Mouse (Mus musculus) retina, postnatal 1 day (tissue): ENCODE measurements around the gene Fxyd7.

ENCODE experiments used
- DNase-seq: peaks from one replicate; pipeline ENCODE4 v3.0.0-alpha.2; 2012

The Fxyd7 gene

DNA sequence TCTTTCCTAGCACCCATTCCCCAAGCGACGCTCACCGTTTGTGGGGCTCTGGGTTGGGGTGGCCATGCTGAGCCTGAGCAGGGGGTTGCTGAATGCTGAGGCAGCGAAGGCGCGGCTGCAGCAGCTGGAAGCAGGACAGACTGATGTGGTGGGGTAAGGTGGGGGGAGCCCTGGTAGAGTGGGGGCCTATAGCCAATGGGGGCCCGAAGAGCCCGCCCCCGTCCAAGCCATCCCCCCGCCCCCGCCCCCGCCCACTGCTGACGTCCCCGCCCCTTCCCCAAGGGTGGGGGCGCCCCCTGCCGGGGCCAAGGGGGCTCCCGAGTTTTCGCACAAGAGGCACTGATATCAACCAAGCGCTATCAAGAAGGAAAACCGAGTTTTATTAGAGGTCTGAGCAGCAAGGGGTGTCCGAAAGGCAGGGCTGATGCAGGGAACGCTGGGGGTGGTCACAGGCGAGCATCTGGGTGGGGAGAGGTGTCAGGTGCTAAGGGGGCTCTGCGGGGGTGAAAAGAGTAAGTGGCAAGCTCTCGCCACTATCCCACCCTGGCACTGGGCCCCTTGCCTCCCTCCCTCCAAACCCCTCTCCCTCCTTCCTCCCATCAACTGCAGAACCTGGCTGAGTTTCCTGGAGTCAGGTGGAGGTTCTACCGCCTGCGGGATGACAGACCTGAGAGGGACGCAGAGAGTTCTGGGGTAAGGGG, at the start of gene Fxyd7:
TSS of gene Fxyd7 (minus strand) at position 147 of the 701 bp plus-strand sequence.
- no peak for DNase-seq

GRCm38 (mm10) chr7:31100786-31101185, 49.5 kb upstream of the Fxyd7 start:
- no peak for DNase-seq

GRCm38 (mm10) chr7:31099612-31099982, 48.3 kb upstream of the Fxyd7 start:
- no peak for DNase-seq

DNA sequence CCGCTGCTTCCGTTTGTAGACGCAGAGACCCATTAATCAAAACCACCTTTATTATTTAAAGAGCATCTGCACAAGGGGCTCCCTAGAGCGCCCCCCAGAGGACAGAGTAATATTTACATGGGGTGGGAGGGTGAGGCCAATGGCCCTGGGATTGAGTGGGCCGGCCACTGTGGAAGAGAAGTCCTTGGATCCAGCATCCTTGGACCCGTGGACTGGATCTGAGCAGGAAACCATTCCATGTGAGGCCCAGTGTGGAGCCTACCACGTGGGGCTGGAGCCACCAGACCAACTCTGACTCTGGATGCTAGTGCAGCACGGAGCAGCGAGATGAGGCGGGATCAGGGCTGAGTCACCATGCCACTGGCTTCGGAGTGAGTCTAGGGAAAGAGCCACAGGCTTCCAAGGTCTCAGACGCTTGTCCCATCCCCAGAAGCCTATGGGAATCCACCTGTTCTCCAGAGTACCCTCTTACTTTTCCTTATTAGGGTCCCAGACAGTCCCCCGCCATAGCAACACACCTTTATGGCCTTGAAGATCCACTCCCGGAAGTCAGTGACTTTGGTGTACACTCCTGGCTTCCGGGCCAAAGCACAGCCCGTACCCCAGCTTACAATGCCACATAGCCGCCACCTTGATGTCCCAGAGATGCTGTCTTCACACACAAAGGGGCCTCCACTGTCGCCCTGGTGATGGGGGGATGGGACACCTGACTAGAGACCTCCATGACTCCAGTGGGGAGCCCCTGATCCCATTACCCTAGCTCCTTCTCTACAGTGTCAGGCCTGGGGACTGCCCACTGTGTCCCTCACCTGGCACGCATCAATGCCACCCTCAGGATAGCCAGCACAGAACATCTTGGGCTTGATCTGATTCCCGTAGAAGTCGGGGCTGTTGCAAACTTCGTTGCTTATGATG, 47.7 kb upstream of the Fxyd7 start:
- no peak for DNase-seq

- peak; percentile 94 for DNase-seq
Measured at GRCm38 (mm10) chr7:31097583-31098248, 46.4 kb upstream of the Fxyd7 start.

- DNase-seq, result no peak
Measured at GRCm38 (mm10) chr7:31096892-31097564, 45.8 kb upstream of the Fxyd7 start.

GRCm38 (mm10) chr7:31094774-31095501, 43.7 kb upstream of the Fxyd7 start:
- peak; percentile 54 for DNase-seq

DNA sequence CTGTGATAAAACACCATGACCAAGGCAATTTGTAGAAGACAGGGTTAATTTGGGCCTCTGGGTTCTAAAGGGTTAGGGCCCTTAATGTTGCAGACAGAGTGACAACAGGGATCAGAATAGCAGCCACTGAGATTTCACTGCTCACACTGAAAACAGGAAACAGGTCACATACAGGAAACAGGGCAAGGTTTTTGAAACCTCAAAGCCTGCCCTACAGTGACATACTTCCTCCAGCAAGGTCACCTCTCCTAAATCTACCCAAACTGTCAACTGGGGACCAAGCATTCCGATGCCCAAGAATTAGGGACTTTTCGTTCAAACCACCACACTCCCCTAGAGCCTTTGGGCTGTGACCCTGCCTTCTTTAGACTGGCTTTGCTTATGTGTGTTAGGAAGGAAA, 38.5 kb upstream of the Fxyd7 start:
- DNase-seq, result no peak

GRCm38 (mm10) chr7:31088206-31088605, 36.9 kb upstream of the Fxyd7 start:
- DNase-seq, result no peak

GRCm38 (mm10) chr7:31087262-31087661, 36.0 kb upstream of the Fxyd7 start:
- DNase-seq, result no peak

GRCm38 (mm10) chr7:31086175-31086755, 35.0 kb upstream of the Fxyd7 start:
- DNase-seq, result no peak

DNA sequence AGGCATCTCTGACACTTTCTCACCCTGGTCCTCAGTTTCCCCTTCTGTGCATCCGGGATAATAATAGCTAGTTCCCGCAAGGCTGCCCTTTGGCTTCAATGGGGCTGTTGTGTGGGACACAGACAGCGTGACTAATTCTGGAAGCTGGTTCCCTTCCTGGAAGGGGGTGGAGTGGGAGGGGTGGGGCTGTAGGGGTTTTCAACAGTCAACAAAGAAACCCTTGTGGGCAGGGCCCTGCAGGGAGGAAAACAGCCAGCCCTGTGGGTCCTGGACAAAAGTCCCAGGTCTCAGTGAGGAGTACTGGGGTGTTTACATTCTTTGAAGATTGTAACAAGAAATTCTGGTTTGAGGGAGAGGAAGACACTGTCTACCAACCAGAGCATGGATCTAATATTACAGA, 33.9 kb upstream of the Fxyd7 start:
- peak; percentile 86 for DNase-seq

DNA sequence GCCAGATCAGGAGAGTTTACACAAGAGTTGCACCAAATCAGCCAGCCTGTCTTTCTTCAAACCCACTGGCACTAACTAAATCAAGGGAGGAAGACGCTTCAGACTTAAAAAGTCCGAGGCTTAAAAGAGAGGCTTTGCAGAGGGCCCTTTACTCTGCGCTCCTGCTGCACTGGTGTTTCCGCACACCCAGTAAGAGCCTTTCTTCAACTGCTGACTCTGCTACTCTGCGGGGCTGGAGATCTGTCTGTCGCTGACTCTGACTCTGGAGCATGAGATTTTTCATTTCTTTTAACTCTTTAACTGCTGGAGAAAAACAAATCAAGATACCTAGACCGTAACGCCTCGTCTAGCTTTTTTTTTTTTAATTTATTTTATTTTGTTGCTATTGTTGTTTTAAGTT, 32.9 kb upstream of the Fxyd7 start:
- no peak for DNase-seq

DNA sequence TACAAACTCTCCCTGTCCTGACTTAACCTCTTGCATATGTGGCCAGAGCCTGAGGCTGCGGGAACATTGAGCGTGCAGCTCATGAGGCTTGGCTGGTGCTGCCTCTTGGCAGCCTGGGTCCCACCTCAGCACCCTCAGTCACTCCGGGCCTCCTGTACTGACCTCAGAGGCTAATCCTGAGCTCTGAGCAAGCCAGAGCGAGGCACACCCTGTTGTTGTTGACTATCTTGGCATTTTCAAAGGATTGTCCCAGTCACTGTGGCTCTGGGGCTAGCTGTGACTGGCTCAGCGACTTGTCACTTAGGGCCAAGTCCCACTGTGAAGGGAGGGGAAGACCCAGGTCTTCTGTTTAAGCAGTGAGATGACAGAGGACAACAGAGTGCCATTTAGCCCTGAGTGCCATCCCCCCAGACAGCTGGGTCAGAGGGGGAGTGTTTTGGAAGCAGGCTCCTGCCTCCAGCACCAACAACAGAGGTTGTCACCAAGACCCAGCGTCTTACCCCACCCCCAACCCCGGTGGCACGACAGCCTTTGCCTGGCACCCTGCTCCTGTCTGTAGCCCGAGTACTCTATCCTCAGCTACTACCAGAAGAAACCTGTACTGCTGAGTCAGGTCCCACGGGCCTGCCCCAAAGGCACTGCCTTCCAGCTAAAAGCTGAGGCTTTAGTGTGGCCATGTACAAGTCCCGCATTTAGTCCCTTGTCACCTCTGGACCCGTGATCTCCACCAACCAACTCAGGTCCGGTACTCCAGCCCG, 31.7 kb upstream of the Fxyd7 start:
- DNase-seq, result peak; percentile 78

DNA sequence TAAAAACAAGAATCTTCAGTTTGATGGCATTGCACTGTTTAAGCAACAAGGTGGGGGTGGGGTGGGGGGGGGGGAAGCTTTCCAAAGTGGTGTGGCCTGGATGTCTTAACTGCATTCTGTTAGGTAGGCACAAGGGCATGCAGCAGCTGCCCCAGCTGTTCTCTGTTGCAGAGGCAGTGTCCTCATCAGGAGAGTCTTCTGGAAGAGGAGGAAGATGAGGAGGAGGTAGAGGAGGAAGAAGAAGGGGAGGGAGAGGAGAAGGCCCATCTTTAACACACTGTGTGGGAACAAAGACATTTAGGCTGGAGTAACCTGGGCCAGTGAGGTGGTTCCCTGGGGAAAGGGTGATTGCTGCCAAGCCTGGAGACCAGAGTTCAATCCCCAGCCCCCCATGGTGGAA, 30.8 kb upstream of the Fxyd7 start:
- DNase-seq, result no peak

DNA sequence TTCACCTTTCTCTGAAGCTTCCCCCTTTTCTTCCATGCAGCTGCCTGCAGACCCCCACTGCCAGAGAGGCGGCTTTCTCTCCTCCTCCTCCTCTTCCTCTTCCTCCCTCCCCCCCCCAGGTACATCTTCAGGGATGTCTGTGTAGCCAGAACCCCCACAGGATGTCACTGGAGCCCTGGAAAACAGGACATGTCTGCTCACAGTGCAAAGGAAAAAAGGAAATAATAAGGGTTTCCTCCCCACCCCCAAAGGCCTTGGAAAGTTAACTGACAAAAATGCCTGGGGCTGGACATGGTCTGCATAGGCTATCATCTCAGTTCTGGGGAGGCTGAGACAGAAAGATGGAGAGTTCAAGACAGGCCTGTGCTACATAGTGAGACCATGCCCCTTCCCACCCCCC, 29.8 kb upstream of the Fxyd7 start:
- DNase-seq, result no peak

DNA sequence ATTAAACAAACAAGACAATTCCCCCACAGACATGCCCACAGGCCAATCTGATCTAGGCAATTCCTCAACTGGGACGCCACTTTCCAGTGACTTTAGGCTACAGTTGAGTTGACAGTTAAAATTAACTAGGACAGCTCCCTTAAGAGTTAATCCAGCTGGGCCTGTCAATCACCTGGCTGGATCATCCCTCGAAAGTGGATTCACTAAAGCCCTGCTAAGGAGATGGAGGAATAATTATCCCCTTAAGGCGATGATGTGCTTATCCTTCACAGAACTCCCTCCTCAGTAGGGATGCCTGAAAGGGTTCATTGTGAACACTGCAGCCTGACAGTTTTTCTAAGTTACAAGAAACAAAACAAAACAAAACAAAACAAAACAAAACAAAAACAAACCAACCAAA, 29.3 kb upstream of the Fxyd7 start:
- DNase-seq, result peak; percentile 85

DNA sequence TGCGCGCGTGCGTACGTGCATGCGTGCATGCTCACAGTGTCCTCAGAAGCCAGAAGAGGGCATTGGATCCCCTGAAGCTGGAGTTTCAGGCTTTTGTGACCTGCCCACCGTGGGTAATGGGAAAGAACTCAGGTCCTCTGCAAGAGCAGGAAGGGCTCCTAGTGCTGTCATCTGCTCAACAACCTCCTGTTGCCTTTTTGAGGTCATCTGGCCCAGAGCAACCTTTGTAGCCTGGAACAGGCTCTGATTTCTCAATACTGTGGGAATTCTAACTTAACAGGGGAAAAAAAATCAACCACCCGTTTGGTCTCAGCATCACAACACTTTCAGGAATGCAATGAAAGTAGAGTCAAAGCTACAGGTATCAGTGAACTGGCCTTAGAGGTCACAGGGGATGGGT, 28.4 kb upstream of the Fxyd7 start:
- DNase-seq, result no peak

DNA sequence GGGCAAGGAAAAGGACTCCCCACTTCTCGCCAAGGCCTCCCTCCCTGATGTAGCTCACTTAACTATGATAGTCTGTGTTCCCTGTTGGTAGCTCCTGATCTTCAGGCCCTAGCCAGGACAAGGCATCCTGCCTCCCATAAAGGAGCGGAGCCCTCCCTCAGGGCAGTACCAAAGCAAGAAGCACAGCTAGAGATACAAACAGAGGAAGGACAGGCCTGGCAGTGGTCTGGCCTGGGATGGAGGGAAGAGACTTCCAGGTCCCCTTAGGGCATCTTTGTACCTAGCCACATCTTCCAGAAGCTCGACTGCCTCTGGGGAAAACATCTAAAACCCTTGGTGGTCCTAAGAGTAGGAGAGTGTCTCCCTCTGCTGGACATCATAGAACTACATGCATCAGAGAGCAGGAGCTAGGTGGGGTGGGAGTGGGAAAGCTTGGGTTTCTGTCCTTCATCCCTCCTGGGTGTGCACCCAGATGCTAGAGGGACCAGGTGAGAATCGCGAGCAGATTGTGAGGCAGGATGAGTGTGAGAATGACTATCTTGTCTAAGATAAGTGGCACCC, 26.7 kb upstream of the Fxyd7 start:
- peak; percentile 93 for DNase-seq

GRCm38 (mm10) chr7:31077470-31077869, 26.2 kb upstream of the Fxyd7 start:
- peak; percentile 96 for DNase-seq

DNA sequence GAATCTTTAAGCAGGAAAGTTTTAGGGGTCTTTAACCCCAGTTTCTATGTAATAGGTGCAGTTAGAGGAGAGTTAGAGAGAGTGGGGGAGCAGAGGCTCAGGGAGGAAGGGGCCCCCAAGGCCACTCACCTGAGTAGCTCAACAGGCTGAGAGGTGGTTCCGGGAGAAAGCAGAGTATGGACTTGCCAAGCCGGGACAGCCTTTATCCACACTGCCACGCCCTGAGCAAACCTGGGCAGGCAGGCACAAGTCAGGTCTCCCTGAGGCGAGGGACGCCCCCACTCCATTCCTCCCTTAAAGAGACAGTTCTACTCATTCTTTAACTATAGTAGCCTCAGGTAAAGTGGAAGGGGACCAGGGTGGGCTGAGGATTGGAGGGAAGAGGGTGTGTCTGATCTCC, 25.2 kb upstream of the Fxyd7 start, which contains the start of gene Fxyd3:
TSS of gene Fxyd3 (minus strand) at position 213 of the 400 bp plus-strand sequence.
- DNase-seq, result no peak
